Mouse (Mus musculus) thymus, postnatal 36 days (tissue): ENCODE measurements around the gene Nptn.

Experiments
- DNase-seq, 2 experiments: peaks; one replicate each; pipeline ENCODE4 v3.0.0; 2022; ENCODE audit warnings: mixed read lengths in 2 of 2

The Nptn gene

GRCm38 (mm10) chr9:58581958-58582540, at the start of gene Nptn:
Gene Nptn, plus strand, starts transcription at chr9:58582240.
- DNase-seq: peak; percentile 95 to 99

GRCm38 (mm10) chr9:58533322-58533721, 48.7 kb upstream of the Nptn start:
- DNase-seq: no peak

GRCm38 (mm10) chr9:58534766-58535165, 47.3 kb upstream of the Nptn start:
- DNase-seq: peak in 1 of 2 experiments; percentile 38

GRCm38 (mm10) chr9:58535447-58536134, 46.4 kb upstream of the Nptn start:
- DNase-seq: peak; percentile 55 to 57

GRCm38 (mm10) chr9:58537774-58538173, 44.3 kb upstream of the Nptn start:
- no peak for DNase-seq

GRCm38 (mm10) chr9:58539886-58540285, 42.2 kb upstream of the Nptn start:
- DNase-seq: peak; percentile 30 to 31

GRCm38 (mm10) chr9:58541895-58542338, 40.1 kb upstream of the Nptn start:
- DNase-seq: peak; percentile 66 to 82

- no peak for DNase-seq
Observed at GRCm38 (mm10) chr9:58544879-58545324, 37.1 kb upstream of the Nptn start.

GRCm38 (mm10) chr9:58545428-58545827, 36.6 kb upstream of the Nptn start:
- no peak for DNase-seq

- no peak for DNase-seq
Observed at GRCm38 (mm10) chr9:58546630-58547360, 35.2 kb upstream of the Nptn start.

- DNase-seq: no peak
Observed at GRCm38 (mm10) chr9:58548897-58549296, 33.1 kb upstream of the Nptn start.

- no peak for DNase-seq
Observed at GRCm38 (mm10) chr9:58549694-58550093, 32.3 kb upstream of the Nptn start.

GRCm38 (mm10) chr9:58550928-58551327, 31.1 kb upstream of the Nptn start:
- no peak for DNase-seq

GRCm38 (mm10) chr9:58552083-58552482, 30.0 kb upstream of the Nptn start:
- no peak for DNase-seq

GRCm38 (mm10) chr9:58554056-58554907, 27.8 kb upstream of the Nptn start:
- no peak for DNase-seq

- DNase-seq: peak in 1 of 2 experiments; percentile 25
Observed at GRCm38 (mm10) chr9:58554908-58555684, 26.9 kb upstream of the Nptn start, which contains the start of gene Cd276. Gene Cd276, minus strand, starts transcription at chr9:58555437.

GRCm38 (mm10) chr9:58555685-58556414, 26.2 kb upstream of the Nptn start:
- DNase-seq: no peak

- DNase-seq: no peak
Observed at GRCm38 (mm10) chr9:58556627-58557026, 25.4 kb upstream of the Nptn start.

GRCm38 (mm10) chr9:58557457-58558455, 24.3 kb upstream of the Nptn start:
- DNase-seq: no peak

- no peak for DNase-seq
Observed at GRCm38 (mm10) chr9:58560211-58560610, 21.8 kb upstream of the Nptn start.
